Mouse (Mus musculus) MEL (cell line): ENCODE measurements around the gene Accs. TPM values are rescaled to one million over a fixed set of nuclear protein-coding genes. Genes with fewer than 3 reads are reported as not detected.

ENCODE experiments used
- DNase-seq: peaks from one replicate; pipeline ENCODE4 v3.0.0; 2011; ENCODE audit warnings: low read depth, low spot score
- H3K27ac ChIP-seq: 2 replicates; pipeline ENCODE4 v1.5.1; 2012; ENCODE audit warnings: low read depth, mild to moderate bottlenecking, control low read depth, low read length, moderate library complexity; ENCODE audit not compliant: control insufficient read depth
- H3K27me3 ChIP-seq, 2 experiments: fragments of 150-350 bp in 1 of 2; sonication (generic) in 1 of 2; 2 replicates each; pipeline ENCODE4 v1.6.1; 2012; ENCODE audit warnings: low read length in 2 of 2, mild to moderate bottlenecking in 2 of 2, improper control_type of control experiment in 1 of 2, moderate library complexity in 1 of 2; ENCODE audit not compliant: insufficient read depth in 2 of 2, control insufficient read depth in 1 of 2
- H3K36me3 ChIP-seq, 2 experiments: 2 replicates each; pipeline ENCODE4 v1.6.1; 2012 to 2014; ENCODE audit warnings: low read length in 2 of 2, improper control_type of control experiment in 1 of 2, inconsistent platforms in 1 of 2, mild to moderate bottlenecking in 1 of 2; ENCODE audit not compliant: insufficient read depth in 2 of 2, control insufficient read depth in 1 of 2
- H3K4me1 ChIP-seq, 2 experiments: fragments of 150-350 bp in 1 of 2; sonication (generic) in 1 of 2; 2 replicates each; pipeline ENCODE4 v1.6.1; 2012; ENCODE audit warnings: low read length in 2 of 2, improper control_type of control experiment in 1 of 2, mild to moderate bottlenecking in 1 of 2; ENCODE audit not compliant: insufficient read depth in 2 of 2, control insufficient read depth in 1 of 2
- H3K4me3 ChIP-seq, 2 experiments: fragments of 150-350 bp in 1 of 2; sonication (generic) in 1 of 2; 2 replicates each; pipeline ENCODE4 v1.5.1; 2012; ENCODE audit warnings: low read depth in 2 of 2, low read length in 2 of 2, mild to moderate bottlenecking in 2 of 2, moderate library complexity in 2 of 2, control low read depth in 1 of 2, improper control_type of control experiment in 1 of 2; ENCODE audit not compliant: control insufficient read depth in 1 of 2, insufficient read depth in 1 of 2
- H3K79me2 ChIP-seq: 2 replicates; pipeline ENCODE4 v1.6.1; 2012; ENCODE audit warnings: mild to moderate bottlenecking, low read length, moderate library complexity; ENCODE audit not compliant: control insufficient read depth, poor library complexity, insufficient read depth
- H3K9ac ChIP-seq: 2 replicates; pipeline ENCODE4 v1.6.1; 2012; ENCODE audit warnings: low read depth, mild to moderate bottlenecking, control low read depth, low read length, moderate library complexity; ENCODE audit not compliant: control insufficient read depth, poor library complexity, severe bottlenecking
- H3K9me3 ChIP-seq: fragments of 150-350 bp; sonication (generic); replicated peaks from 2 replicates; pipeline ENCODE4 v1.6.1; 2012; ENCODE audit warnings: mild to moderate bottlenecking, low read length, improper control_type of control experiment, moderate library complexity; ENCODE audit not compliant: insufficient read depth
- CHD1 ChIP-seq: IDR thresholded peaks from 2 replicates; pipeline ENCODE4 v1.6.1; 2012; ENCODE audit warnings: low read depth, mild to moderate bottlenecking, inconsistent platforms, low read length, improper control_type of control experiment
- CHD2 ChIP-seq: IDR thresholded peaks from 2 replicates; pipeline ENCODE4 v1.6.1; 2011; ENCODE audit warnings: low read length, improper control_type of control experiment
- ETS1 ChIP-seq: IDR thresholded peaks from 2 replicates; pipeline ENCODE4 v1.6.1; 2012; ENCODE audit warnings: low read depth, mild to moderate bottlenecking, inconsistent platforms, low read length, improper control_type of control experiment, moderate library complexity
- MAZ ChIP-seq: IDR thresholded peaks from 2 replicates; pipeline ENCODE4 v1.6.1; 2012; ENCODE audit warnings: low read depth, mild to moderate bottlenecking, inconsistent platforms, low read length, improper control_type of control experiment
- MEF2A ChIP-seq: IDR thresholded peaks from 2 replicates; pipeline ENCODE4 v1.6.1; 2014; ENCODE audit warnings: low read depth, mild to moderate bottlenecking, inconsistent platforms, low read length, improper control_type of control experiment; ENCODE audit not compliant: poor library complexity, insufficient replicate concordance, severe bottlenecking; ENCODE audit errors: extremely low read depth
- MXI1 ChIP-seq: IDR thresholded peaks from 2 replicates; pipeline ENCODE4 v1.6.1; 2011; ENCODE audit warnings: mild to moderate bottlenecking, low read depth, low read length, improper control_type of control experiment
- MYC ChIP-seq: IDR thresholded peaks from 2 replicates; pipeline ENCODE4 v1.6.1; 2011; ENCODE audit warnings: low read depth, mild to moderate bottlenecking, low read length, improper control_type of control experiment, moderate library complexity
- NRF1 ChIP-seq: IDR thresholded peaks from 2 replicates; pipeline ENCODE4 v1.6.1; 2014; ENCODE audit warnings: low read depth, mild to moderate bottlenecking, inconsistent platforms, low read length, improper control_type of control experiment, moderate library complexity; ENCODE audit not compliant: poor library complexity, insufficient read depth, severe bottlenecking
- RCOR1 ChIP-seq: IDR thresholded peaks from 2 replicates; pipeline ENCODE4 v1.6.1; 2012; ENCODE audit warnings: low read depth, mild to moderate bottlenecking, inconsistent platforms, low read length, improper control_type of control experiment
- SIN3A ChIP-seq: IDR thresholded peaks from 2 replicates; pipeline ENCODE4 v1.6.1; 2012; ENCODE audit warnings: low read length, improper control_type of control experiment, inconsistent platforms
- TCF12 ChIP-seq: IDR thresholded peaks from 2 replicates; pipeline ENCODE4 v1.6.1; 2014; ENCODE audit warnings: low read depth, mild to moderate bottlenecking, inconsistent platforms, low read length, improper control_type of control experiment, moderate library complexity
- USF1 ChIP-seq: IDR thresholded peaks from 2 replicates; pipeline ENCODE4 v1.6.1; 2014; ENCODE audit warnings: low read depth, mild to moderate bottlenecking, inconsistent platforms, low read length, improper control_type of control experiment, moderate library complexity
- polyA plus RNA-seq, 2 experiments: library from polyadenylated mRNA; stranded (reverse) in 1 of 2; unstranded in 1 of 2; fragments of >175 nt in 1 of 2; fragments of >200 nt in 1 of 2; gene quantifications; 2 replicates each; pipeline versions ENCODE4 v1.2.1 to v1.2.4; 2012; ENCODE audit warnings: low replicate concordance in 2 of 2, low read depth in 1 of 2; ENCODE audit not compliant: insufficient read length in 2 of 2, insufficient read depth in 1 of 2, missing spikeins in 1 of 2
- total RNA-seq: library from RNA; depleted of rRNA; stranded (reverse); fragments of 300-350 nt; gene quantifications from 2 replicates; pipeline ENCODE4 v1.2.3, GENCODE M21; 2012; rRNA removed

The Accs gene
- total and polyA plus RNA-seq, 3 experiments = 1.0 to 4.5 TPM; not detected in 1

- no peaks in the 10 kb centered on the region for H3K79me2 ChIP-seq
- H3K9me3 ChIP-seq = no peaks in the 10 kb centered on the region
- no peak overlapping the region for H3K27ac ChIP-seq
- no peaks in the 10 kb centered on the region for H3K4me1 ChIP-seq
- H3K36me3 ChIP-seq = peaks cover 0 to 2% of the 10 kb centered on the region in 2 experiments; a peak in 1 of 4 replicates
- no peak for TF ChIP-seq TCF12
- TF ChIP-seq MEF2A = no peak
- no peak for TF ChIP-seq USF1
- TF ChIP-seq NRF1 = no peak
- no peak for TF ChIP-seq CHD2
- TF ChIP-seq MXI1 = no peak
- TF ChIP-seq MAZ = no peak
- TF ChIP-seq MYC = no peak
- no peak for TF ChIP-seq RCOR1
- TF ChIP-seq SIN3A = no peak
- no peak for TF ChIP-seq CHD1
- no peak for TF ChIP-seq ETS1
- TF ChIP-seq, all 39 proteins: peak for 0
- no peak overlapping the region for H3K4me3 ChIP-seq
- H3K9ac ChIP-seq = no peak overlapping the region
- H3K27me3 ChIP-seq = no peaks in the 10 kb centered on the region
- no peak for DNase-seq
Observed at GRCm38 (mm10) chr2:93783926-93784539, 65.7 kb downstream of the Accs start.

Other genes with a start within 250 kb of the Accs start
- not detected in 2 replicates for gene Alx4, start 207.6 kb downstream of the Accs start, total RNA-seq
- gene Alx4, start 207.6 kb downstream of the Accs start, polyA plus RNA-seq = not detected
- 29.2 and 33.7 TPM in 2 replicates for gene Ext2, start 27.4 kb downstream of the Accs start, total RNA-seq
- gene Ext2, start 27.4 kb downstream of the Accs start, polyA plus RNA-seq = 10 to 100 TPM in 1 of 2 experiments, not detected in 1; 66.8 TPM
- gene Accsl, start 19.2 kb upstream of the Accs start, total RNA-seq = not detected in 2 replicates
- not detected for gene Accsl, start 19.2 kb upstream of the Accs start, polyA plus RNA-seq
- gene Gm13889, start 107.3 kb upstream of the Accs start, total RNA-seq = not detected in 2 replicates
- gene Gm13889, start 107.3 kb upstream of the Accs start, polyA plus RNA-seq = not detected
- gene Gm27027, start 146.4 kb upstream of the Accs start, total RNA-seq = not detected in 2 replicates
- not detected for gene Gm27027, start 146.4 kb upstream of the Accs start, polyA plus RNA-seq
- not detected in 2 replicates for gene Alkbh3, start 160.9 kb upstream of the Accs start, total RNA-seq
- gene Alkbh3, start 160.9 kb upstream of the Accs start, polyA plus RNA-seq = not detected